Mouse (Mus musculus) spleen, postnatal 4 days (tissue): ENCODE results near the gene Jakmip3.

Experiments used
- DNase-seq, 2 experiments: peaks; one replicate each; pipeline ENCODE4 v3.0.0; 2022; ENCODE audit warnings: low spot score in 2 of 2

Jakmip3 gene

DNA sequence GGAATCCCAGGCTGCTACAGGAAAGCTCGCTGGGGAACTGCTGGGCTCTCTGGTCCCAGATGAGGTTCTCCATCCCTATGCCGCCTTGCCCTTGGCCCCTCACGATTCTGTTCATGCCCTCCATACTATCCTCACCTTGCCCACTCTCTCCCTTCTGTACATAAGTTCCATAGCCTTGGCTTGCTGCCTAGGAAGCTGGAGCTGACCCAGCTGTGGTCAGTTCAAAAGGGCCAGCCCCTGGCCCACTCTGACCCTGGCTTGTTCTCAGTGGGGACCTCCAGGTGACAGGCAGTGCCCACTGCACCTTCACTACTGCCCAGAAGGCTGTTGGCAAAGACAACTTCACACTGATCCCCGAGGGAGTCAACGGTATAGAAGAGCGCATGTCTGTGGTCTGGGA is 155.9 kb downstream of the Jakmip3 start:
- no peak for DNase-seq

DNA sequence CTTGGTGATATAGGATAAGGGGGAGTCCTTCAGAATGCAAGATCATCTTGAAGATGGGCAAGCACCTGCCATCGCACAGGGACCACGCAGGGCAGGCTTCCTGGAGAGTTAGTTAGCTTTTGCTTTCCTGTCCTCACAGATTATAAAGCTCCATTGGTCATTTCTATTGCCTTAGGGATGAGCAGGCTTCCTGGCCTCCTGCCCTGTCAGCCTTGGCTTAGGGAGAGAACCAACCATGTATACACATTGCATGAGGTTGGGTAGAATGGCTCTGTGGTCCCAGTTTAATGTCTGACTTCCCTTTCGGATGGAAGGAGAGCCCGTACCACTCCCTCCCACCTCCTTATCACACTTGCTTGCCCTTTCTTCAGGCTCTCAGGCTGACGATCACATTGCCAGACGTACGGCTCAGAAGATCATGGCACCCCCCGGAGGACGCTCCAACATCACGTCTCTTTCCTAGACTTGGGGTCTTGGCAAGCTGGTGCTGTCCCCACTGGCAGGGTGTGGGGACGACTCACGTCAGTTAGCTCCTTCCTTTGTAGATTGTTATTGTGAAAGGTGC is 160.1 kb downstream of the Jakmip3 start:
- DNase-seq = no peak

DNA sequence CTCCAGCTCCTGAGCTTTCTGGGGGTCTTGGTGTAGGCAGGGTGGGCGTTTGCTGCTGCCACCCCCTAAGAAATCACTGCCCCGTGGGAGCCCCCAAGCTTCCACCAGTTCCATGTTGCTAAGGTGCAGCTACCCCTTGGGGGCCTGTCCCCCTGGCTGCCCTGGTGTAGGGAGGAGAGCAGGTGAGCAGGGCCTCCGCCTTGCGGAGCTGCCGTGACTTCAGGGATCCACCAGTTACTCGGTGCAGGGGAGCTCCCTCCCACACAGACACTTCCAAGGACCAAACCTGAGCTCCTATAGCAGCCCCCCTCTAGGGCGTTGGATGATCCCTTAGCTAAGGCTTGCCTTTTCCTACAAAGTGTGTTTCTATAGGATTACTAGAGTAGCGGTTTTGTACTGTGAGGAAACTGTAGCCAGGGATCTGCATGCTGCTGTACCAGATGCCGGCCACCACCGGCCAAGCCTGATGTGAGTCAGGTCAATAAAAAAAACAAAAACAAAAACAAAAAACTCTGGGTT is 160.8 kb downstream of the Jakmip3 start:
- DNase-seq = no peak

DNA sequence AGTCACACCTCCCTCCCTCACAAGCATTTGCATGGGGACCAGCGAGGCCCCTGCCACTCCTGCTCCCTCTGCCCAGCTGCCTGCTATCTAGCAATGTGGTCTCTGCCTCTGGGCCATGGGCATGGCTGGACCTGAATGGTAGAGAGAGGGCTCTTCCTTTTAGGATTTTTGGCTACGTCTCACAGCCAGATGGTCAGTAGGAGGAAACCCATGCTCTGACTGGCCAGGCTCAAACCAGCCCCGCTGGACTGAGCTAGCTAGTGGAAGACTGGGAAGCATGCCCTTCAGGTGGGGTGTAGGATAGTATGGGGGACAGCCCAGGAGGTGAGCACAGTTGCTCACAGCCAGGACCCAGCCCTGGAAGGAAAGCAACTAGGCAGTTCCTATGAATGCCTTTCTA is 161.3 kb downstream of the Jakmip3 start:
- no peak for DNase-seq

DNA sequence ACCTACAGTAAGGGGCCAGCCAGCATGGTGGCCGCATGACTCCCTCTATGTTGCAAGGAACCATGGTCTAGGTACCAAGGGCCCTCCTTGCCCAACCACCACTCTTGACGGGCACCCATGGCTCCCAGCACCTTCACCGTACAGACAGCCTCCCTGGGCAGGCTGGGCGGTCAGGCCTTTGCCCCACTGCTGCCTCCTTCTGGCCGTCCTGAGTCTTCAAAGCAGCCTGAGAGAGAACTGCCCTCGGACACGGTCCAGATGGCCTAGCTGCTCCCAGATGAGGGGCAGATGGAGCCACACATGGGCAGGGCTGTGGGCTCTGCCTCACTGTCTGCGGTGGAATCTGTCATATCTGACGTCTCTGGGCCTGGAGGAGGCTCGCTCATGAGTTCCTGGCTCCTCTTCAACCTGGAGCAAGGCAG is 163.4 kb downstream of the Jakmip3 start:
- no peak for DNase-seq

DNA sequence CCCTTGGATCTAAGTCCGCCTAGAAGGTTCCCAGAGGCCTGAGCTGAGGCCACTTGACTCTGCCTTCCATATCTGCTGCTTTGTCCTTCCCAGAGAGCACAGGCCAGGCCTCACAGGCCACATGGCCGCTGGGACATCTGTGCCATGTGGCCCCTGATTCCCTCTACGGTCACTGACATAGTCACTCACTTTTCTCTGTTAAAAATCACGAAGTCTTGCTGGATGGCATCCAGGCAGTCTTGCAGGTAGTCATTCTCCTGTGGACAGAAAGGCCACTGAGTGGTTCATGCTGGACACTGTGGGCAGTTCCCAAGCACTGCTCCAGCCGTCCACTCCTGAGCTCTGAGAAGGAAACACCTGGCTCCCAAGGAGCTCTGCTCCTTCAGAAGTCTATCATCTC is 164.5 kb downstream of the Jakmip3 start:
- no peak for DNase-seq

DNA sequence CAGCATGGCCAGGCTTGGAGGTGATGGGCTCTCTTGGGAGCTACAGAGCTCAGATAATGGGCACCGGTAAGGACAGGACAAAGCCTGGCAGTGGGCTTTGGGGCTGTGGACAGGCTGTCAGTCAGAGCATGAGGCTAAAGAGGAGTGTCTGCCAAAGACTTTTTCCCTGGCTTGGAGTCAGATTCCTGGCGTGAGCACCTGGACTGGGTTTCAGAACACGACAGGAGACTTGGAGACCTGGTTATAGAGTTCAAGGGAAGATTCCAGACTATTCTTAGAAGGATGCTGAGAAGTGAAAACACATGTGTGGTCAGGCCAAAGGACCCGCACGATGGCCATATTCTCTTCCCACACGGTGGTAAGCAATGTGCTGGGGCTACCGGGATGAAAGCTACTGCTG is 165.2 kb downstream of the Jakmip3 start:
- no peak for DNase-seq

DNA sequence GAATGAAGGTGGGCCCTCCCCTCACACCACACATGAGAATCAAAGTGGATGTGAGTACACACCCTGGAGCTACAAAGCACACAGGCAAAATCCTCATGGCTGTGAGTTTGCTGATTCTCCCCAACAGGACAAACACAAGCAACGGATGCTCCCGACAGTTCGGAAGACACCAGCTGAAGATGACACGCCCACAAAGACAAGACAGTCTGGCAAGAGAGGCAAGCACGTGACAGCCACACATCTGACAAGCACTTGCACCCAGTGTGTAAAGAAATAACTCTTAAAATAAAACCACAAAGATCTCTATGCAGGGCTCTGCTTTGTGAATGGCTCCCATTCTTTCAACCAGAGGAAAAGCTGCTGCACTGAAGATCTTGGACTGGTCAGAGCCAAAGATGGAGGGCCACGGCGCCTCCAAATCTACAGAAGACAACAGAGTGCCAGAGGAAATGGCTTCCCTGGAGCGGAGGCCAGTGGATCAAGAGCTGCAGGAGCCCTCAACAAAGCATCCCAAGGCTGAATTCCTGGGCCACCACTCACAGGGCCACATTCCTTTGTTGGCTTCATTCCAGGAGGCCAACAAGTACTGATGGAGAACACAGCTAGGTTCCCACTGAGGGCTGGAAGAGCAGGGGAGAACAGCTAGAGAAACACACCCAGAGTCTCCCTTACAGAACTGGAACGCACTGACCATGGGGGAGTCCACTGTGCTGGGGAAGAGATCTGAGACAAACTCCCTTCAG is 167.5 kb downstream of the Jakmip3 start:
- no peak for DNase-seq

DNA sequence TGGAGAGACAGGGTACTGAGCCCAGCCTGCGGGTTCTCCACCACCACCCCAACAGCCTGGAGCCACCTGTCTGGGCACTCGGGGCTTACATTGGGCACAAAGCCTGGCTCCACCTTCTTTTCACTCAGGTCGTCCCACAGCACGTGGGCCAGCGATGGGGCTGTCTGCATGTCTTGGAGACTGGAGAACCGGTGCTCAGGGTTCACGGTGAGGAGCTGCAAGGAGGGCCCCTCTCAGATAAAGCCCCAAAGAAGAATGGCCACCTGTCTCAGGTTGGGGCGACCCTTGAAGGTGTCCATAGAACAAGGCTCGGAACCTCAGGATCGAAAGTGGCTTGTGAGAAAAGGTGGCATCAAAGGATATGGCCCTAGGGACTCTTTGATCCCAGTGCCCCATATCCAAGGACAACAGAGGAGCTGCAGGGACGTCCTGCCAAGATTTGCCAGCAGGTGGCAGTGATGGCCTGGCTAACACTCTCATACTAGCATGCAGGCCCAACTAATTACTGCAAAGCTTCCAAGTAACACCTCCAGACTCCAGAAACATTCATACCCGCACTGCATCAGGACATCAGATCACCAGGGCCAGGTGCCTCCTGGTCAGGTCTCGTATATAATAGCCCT is 178.7 kb downstream of the Jakmip3 start:
- DNase-seq = peak; percentile 36 to 74

DNA sequence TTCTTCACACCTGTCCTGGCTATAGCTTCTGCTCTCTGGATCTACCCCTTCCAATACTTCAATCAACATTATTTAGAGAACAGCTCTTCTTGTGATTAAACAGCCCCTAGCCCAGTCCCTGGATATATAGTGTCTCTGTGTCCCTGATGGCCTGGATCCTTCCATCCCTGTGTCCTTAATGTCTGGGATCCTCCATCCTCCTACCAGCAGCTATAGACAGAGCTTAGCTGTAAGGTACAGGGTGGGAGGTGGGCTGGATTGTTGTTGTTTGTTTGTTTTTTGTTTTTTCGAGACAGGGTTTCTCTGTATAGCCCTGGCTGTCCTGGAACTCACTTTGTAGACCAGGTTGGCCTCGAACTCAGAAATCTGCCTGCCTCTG is 179.2 kb downstream of the Jakmip3 start:
- no peak for DNase-seq

DNA sequence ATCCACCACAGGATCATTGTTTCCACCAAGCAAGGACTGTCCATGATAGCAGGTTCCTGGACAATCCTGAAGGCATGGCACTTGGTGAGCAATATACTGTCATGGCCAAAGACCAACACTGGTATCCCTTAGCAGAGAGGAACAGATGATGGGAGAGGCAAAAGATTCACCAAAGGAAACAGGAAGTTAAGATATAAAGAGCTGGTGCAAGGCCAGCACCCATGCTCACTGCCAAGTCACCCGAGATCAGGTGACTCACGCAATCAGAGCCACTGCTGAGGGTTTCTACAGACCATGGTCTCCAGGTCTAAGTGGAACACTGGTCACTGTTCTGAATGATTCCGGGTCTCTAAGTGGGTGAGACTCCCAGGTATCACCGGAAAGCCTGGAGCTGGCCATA is 185.4 kb downstream of the Jakmip3 start:
- no peak for DNase-seq

DNA sequence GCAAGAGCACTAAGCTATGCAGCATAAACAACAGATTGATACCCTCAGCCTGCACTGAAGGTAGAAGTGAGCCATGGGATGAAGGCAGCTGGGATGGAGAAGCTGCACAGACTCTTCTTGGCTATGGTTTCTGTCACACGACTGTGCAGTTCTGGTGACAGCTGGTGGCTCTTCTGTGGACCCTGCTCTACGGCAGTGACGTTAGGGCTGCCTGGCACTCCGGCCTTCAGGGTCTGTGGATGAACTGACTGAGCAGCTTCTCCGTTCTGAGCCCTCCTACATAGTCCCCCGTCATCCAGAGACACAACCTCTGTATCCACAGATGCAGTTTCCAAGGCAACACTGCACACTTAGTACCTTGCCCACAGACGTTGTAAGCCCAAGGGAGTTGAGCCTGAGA is 186.0 kb downstream of the Jakmip3 start:
- no peak for DNase-seq

DNA sequence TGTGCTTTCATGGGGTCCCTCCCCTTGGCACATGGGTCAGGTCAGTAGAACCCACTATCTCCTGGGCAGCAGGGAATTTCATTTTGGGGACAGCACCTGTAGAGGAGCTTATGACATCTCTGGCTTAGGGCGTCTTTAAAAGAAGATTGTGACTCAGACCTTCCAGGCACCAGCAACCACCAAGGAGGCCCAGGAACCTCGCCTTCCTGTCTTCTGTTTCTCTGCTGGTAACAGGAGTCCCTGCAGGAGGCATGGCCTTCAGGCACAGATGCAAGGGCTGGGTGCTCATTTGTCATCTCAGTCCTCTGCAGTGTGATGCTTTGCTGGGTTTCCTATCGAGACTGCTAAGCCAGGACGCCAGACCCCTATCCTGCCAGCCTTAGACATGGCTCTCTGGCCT is 188.5 kb downstream of the Jakmip3 start:
- no peak for DNase-seq

DNA sequence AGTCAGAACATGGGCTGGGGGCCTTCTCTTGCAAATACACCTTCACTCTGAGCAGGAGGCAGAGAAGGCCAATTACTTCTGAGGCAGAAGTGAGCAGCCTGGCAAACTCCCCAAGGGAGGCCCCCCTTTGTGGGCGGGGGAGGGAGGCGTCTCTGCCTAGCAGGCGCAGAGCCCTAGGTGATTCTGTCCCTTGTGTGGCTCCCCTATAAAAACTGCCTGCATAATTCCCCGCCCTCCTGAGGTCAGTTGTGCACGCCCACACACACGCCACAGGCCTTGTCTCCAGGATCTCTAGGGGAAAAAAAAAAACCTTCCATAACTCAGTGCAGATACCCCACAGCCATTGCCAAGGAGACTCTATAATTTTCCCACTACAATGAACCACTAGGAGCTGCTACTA is 189.8 kb downstream of the Jakmip3 start:
- DNase-seq = no peak

DNA sequence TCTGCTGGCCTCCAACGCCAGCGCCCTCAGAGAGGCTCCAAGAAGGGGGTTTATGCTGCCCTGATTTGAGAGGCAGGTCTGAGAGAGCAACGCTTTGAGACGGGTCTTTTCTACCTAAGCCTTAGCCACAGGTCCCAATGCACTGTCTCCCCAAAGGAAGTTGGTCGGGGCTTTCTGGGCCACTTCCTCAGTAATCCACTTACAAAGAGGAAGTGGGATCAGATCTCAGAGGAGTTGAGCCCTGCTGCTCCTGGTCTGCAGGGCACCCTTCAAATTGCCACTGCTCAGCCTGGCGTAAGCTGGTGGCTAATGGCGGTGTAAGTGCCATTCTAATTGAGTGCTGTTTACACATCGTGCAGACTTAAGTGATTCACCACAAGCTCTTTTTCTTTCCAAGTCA is 191.0 kb downstream of the Jakmip3 start:
- no peak for DNase-seq

DNA sequence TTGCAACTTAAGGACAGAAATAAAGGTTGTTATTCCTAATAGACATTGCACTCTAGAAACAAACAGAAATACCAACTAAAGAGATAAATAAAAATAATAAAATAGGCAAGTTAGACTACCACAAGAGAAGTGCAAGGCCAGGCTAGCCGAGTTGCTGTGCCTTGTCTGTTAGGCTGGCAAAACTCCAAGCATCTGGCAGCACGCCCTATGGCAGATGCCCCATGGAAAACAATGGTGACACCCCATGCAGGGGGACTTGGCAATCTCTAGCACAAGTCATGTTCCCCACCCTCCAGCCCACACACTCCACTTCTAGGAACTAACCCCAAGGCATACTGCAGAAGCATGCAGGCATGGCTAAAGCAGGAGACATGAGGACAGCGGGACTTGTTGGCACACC is 192.9 kb downstream of the Jakmip3 start:
- DNase-seq = no peak
